Mouse (Mus musculus): ENCODE data around the gene Rprd1b.

Gene Rprd1b

DNA sequence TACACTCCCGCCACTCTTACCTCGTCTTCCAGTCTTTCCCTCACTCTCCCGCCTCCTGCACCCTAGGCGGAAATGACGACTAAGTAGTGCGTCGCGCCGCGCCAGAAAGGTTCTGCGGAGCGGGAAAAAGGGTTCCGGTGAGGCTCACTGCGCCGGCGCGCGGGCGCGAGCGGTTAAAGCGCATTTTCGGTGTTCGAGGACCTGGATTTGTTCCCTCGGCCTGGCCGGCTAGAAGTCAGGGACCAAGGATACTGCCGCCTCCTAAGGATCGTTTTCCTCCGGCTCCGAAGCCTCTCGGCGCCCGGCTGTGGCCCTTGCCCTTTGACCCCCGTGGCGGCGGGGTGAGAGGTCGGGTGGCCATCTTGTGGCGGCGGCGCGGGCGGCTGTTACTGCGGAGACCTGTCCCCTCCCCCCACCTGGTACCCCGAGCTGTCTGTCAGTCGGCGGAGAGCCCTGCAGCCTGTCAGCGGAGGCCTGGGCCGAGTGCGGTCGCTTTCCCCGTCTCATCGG is at the start of gene Rprd1b, which contains the start of gene Tti1:
Rprd1b (plus strand) TSS at position 144 of the 510 bp plus-strand sequence.
Tti1 (minus strand) TSS at position 80 of the 510 bp plus-strand sequence.
- peak; percentile 97 for DNase-seq

DNA sequence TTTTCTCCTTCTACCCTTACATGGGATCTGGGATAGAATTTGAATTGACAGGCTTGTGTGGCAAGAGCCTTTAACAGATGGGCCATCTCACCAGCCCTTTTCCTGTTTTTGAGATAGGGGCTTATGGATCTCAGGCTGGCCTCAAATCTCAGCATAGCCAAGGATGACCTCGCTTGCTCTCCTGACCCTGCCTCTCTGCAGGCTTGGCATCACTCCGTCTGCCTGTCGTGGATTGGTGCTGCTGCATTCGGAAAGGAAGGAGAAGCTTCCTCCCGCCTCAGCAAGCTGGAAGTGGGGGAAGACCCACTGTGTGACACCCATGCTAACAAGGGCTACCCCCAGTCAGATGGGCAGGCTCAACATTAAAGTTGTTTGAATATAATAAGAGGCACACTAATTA is 49.1 kb upstream of the Rprd1b start:
- DNase-seq: no peak

DNA sequence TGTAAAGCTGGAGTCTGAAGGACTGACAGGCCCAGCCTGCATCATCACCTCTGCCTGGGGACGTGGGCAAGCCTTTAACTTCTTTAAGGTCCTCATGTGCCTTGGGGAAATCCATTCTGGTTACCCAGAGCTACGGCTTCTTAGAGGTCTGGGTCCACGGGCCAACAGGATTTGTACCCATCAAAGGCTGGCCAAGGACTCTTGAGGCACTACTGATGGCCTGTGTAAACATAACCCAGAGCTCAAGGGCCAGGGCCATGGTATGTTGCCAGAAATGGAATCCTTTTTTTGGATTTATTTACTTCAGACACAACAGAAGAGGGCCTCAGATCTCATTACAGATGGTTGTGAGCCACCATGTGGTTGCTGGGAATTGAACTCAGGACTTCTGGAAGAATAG is 45.6 kb upstream of the Rprd1b start:
- DNase-seq: no peak

DNA sequence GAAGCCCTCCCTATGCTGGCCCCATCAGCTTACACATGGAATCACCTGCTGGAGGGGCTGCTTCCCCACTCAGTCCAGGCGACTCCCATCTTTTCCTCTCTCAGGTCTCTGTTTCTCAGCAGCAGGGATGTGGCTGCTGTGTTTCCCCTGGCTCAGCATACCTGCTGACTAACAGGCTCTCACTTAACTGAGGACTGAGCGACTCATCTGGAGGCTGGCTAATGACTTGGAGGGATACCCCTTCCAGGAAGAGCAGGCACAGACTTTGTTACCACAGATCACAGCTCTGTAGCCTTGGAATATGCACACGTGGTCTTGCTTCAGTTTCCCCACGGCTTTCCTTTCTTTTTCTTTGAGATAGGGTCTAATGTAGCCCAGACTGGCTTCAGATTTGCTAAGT is 45.0 kb upstream of the Rprd1b start:
- no peak for DNase-seq

DNA sequence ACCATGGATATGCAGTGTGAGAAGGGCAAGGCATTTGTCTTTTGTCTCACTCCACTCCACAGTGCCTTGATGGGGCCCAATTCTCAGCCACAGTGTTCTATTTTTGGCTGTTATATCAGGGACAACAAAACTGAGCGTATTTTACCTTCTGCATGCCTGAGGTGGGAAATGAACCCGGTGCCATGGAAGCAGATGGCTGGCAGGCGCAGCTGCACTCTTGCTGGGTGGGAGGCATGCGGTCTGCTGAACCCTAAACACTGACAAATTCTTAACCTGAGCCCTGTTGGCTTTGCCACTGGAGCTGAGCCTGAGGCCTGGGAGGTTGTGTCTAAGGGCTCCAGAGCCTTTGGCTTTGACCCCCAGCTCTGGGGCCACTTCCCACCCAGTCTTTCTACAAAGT is 42.7 kb upstream of the Rprd1b start:
- DNase-seq: no peak

DNA sequence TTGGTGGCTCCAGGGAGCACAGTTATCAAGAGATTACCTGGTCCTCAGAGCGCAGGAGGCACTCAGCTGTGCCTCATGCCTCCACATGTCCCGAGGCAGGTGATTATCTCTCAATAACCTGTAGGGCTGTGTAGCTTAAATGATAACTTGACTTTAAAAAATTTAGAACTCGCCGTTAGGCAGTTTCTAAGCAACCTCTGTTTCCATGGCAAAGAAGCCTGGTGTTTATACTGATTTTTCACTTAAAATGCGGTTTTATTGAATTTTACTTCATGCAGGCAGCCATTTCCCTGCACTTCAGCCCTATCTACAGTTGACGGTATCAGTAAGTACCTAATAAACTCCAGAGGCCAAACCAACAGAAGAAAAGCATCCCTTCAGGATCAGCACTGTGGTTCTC is 42.1 kb upstream of the Rprd1b start:
- no peak for DNase-seq

DNA sequence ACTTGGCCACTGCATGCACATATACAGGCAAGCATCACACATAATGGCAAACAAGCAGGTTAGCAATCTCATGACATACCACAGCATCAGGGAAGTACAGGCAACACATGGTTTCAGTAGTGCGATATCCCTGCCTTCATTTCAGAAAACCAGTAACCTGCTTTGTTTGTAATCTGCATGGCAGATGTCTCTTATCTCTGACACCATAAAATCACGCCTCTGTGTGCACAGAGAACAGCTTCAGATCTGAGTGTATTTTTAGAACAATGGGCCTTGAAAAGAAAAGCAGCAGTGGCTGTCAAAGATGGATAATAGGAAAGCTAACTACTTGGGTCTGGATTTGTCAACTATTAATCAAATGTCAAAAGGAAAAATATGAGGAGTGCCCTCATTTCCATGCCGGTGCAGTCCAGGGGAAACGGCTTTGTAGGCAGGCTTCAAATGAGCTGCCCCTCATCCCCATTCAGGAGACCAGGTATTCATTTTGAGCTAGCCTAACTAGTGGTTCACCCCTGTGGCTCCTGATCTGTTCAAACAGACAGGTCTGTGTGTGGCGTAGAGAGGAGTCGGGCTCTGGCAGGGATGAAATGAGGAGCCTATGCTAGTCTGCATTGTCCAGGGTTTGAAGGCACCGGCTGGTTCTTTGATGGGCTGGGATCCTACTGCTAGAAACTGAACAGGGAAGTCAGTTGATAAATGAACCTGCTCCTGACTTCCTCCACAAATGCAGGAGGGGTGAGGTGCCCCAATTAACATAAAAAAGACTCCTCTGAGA is 39.7 kb upstream of the Rprd1b start:
- no peak for DNase-seq

DNA sequence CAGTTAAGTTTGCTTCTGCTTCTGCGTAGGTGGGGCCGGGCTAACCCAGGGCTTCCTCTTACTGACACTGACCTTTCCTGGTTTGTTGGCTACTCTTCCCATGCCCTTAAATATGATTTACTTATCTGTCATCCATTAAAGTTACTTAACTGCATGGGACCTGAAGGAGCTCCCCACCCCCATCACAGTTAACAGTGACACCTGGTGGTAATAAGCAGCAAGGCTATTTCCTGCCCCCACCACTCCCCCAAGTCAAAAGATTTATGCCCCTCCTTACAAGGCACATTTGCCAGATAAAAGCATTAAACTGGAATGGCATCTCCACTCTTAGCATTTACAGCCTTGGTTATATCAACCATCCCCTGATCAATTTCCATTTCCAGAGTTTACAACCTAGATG is 38.4 kb upstream of the Rprd1b start:
- no peak for DNase-seq

DNA sequence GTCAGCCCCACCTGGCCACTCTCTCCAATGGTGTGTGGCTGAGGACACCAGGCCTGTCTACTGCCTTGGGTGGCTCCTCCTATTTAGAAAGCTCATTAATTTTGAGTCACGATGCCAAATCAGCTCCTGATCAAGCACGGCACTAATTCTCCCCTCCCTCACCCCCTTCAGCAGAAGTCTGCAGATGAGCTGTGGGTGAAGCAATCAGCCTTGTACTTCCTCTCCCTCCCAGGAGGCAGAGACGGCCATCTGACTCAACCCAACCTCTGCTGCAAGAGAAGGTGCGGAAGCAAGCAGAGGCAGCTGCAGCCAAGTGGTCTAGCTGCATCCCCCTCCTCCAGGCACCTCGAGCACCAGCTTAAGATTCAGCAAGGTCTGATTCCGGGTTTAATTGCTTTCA is 37.3 kb upstream of the Rprd1b start:
- DNase-seq: no peak

DNA sequence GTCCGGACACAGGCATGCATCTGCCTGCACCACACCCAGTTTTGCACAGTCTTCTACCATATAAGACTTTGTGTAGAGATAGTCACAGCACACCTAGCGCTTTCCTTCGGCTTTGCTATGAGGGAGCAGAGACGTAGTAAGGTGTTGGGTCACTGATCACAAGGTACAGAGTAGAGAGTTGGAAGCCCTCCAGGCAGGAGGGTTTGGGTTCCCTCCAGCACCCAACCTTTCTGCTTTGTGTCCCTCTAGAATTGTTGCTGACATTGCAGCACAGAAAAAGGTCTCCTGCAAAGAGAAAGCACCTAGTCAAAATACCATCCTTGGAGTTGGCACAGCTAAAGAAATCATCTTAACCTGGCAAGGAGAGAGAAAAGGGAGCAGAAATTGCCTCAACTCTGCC is 35.8 kb upstream of the Rprd1b start:
- DNase-seq: peak; percentile 38

DNA sequence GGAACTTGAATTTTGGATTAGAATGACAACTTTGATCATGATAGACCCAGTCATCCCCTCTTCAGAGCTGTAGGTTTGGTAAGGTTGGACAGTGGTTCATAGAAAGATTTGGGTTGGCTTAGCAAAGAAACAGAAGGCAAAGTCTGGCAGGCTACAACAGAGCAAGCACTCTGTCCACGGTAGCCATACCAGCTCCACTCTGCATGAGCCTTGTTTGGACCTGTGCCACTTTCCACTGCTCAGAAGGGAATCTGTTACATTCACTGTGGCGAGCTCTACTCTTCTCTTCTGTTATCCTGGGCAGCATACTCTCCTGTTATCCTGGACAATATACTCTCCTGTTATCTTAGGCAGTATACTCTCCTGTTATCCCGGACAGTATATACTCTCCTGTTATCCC is 29.5 kb upstream of the Rprd1b start:
- DNase-seq: no peak

DNA sequence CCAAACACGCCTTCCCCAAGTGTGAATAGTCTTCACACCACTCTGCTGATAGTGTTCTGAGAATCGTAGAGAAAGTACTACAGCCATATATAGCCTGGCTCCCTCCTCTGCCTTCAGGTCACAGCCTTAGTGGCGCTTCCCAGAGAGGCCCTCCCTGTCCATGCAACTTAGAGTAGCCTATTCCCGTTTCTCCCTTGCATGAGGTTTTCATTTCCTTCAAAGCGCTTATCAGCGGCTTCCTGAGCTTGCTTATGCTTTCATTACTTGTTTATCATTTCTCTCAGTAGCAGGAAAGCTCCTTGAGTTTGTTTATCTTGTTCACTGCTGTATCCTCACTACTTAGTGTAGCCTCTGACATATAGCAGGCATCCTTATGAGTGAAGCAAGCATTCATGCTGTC is 23.7 kb upstream of the Rprd1b start:
- DNase-seq: no peak

DNA sequence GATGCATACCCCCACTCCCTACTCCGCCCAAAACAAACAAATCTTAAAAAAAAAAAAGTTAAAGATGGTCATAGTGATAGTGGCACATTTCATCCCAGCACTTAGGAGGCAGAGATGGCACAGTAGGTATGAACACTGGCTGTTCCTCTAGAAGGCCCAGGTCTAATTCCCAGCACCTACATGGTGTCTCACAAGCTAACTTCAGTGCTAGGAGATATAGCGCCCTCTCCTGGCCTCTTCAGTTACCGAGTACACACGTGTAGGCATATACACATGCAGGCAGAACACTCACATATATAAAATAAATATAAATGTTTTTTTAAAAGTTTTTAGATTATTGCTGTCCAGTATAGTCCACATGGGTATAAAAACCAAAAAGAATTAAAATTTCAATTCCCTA is 22.7 kb upstream of the Rprd1b start:
- DNase-seq: no peak

DNA sequence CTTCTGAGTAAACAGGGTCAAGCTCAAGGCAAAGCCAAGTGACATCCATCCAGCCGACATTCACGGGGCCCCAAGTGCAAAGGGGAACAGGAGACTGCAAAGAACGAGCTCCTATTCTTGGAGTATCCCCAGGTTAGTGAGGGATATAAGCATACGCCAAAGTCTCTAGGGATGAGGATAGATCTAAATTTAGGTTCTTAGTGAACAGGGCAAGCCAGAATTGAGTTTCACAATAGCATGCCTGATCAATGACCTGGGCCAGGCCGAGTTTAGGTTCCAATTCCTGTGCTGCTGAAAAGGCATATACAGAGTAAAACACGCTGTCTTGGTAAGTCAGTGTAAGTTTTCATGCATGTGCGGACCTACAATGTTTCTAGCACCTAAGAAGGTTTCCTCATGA is 18.9 kb upstream of the Rprd1b start:
- DNase-seq: no peak

DNA sequence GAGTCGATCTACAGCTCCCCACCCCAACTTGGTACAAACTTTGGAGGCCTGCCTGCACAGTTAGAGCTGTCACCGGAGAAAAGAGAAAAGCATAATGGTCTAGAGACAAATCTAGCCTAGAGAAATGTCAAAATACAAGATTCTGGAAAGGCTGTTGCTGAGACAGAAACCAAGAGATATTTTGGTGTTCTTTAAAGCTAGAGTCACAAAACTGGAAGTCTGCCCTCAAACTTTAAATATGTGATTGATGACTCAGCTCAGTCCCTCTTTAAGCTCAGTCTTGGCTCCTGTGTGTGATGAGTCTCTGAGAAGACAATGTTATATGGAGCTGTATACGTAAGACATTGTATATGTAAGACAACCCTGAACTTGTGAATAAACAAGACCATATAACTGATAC is 15.7 kb upstream of the Rprd1b start:
- no peak for DNase-seq

DNA sequence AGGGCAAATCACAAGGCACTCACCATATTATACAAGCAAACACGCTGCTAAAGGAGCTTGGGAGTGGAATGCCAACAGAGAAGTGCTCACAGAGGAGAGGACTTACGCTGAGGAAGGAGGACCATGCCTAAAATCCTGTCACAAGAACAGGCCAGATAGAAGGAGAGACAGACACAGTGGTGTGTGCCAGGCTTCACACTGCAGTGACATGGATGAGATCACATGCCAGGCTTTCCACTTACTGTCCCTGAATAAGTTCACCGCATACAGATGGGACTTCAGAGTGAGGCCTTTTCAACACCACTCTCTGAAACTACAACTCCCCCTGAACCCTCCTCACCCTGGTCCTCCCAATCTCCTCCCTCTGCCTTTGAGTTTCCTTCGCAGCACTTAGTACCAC is 11.0 kb upstream of the Rprd1b start:
- no peak for DNase-seq

DNA sequence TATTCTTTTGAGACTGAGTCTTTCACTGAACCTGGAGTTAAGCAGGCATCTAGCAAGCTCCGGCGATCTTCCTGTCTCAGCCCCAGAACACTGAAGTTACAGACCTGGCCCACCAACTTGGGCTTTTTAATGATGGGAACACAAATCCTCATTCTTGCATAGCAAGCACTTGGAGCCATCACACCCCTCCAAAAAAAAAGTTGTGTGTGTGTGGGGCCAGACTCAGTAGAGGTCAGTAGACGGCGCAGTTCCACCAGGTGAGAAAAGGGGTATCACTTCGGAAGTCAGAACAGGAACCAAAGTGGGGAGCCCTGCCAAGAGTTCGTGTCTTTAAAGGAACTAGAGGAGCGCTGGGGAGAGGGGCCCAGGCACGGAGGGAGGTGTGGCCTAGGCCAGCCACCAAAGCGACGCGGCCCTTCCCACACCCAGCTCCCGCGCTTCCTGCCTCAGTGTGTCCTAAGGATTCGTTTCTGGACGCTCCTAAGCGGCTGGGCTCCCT is 393 bp upstream of the Rprd1b start:
- no peak for DNase-seq

DNA sequence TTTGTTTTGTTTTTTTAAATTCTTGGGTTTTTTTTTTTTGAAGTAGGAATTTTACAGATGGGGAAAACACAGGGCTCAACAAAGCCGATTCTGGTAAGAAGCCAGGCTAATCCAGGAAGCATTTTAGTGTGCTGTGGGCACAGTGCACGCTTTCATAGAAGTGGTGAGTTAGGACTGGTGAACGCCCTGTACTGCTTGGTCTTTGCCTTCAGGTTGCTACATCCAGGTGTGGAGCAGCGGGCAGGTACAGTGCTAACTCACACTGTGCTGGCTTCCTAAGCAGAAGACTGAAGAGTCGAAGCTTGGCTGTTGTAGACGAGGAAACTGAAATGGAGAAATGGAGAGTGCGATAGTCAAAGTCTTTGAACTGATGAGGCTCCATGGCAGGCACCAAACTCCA is 1.7 kb downstream of the Rprd1b start:
- DNase-seq: no peak

DNA sequence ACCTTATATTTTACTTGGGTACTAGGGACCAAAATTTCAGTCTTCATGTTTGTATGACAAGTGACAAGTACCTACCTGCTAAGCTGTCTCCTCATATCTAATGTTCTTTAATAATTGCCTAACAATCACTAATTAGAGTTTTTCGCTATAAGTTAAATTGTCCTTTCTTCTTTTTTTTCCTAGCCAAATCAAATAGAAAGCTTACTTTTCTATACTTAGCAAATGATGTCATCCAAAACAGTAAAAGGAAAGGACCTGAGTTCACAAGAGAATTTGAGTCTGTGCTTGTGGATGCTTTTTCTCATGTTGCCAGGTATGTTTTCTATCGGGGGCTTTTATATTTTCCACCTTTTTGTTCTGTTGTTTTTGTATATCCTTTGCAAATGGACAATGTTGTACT is 7.5 kb downstream of the Rprd1b start:
- no peak for DNase-seq

DNA sequence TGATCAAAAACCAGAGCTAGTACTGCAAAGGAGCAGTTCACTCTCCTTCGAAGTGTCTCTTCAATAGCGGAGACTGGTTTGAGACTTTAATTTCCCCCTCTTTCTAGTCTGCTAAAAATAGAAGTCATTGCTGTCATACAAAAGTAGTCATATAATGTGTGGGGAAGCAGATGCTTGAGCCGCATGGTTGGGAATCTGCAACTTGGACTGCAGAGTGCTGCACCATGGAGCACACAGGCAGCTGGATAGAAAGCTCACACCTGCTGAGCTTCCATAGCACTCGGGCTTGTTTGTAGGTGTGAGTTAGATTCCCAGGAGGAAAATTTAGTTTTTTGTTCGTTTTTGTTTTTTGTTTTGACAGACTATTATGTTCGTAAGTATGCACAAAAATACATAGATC is 8.1 kb downstream of the Rprd1b start:
- no peak for DNase-seq

DNA sequence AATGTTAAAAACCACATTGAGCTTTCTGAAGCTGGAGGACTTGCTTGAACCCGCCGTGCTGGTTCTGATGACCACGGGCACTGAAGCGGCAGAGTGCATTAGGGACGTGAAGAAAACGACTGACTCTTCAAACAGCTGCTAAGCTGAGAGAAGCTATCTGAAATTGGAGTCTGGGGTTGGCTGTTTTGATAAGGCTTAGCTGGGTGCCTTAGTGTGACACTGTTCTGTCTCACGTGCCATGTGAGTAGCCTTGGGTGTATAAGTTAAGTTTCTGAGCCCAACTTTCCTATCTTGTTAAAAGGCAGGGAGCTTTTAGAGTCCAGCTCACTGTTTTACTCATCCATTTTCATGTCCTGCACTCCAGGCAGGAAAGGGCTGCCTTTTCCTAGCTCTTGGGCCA is 8.7 kb downstream of the Rprd1b start:
- DNase-seq: no peak

DNA sequence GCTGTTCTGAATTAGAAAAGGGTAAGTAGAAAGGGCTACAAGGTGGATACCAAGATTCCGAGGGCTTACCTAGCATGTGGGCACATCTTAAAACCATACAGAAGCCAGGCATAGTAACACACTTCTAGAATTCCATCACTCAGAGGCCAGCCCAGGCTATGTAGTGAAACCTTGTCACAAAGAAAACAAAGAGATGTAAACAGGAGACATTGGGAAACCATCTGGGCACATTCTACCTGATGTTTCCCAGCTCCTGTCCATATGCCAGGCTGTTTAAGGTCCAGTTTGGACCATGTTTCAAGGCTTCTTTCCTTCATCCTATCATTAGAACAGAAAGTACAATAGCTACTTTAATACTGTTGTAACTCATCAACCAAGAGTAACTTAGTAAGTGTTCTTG is 9.3 kb downstream of the Rprd1b start:
- DNase-seq: no peak

DNA sequence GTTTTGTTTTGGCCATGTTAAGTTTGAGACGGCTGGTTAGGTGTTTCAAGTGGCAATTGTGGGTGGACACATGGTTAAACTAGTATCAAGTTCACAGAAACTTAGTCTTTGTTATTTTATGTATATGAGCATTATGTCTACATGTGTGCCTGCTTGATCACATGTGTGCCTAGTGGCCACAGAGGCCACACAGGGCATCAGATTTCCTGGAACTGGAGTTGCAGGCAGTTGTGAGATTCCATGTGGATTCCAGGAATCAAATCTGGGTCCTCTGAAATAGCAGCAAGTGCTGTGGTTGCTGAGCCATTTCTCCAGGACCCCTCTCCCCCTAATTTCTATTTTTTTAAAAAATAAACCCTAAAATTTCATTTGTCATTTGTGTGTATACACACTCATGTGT is 11.4 kb downstream of the Rprd1b start:
- no peak for DNase-seq

DNA sequence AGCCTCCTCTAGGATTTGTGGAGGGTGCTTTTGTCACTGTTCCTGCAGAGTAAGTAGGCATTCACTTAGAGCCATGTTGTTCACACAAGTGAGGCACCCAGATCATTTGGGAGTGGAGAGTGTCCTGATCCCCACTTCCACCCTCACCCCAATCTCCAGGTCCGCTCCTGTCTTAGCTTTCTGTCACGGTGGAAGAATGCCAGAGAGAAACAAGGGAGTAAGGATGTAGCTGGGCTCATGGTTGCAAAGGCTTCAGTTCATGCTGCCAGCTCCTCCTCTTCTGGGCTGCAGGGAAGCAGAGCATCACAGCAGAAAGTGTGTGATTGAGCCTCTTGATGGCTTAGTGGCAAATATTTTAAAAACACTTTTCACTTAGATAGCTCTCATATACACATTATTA is 12.1 kb downstream of the Rprd1b start:
- no peak for DNase-seq

DNA sequence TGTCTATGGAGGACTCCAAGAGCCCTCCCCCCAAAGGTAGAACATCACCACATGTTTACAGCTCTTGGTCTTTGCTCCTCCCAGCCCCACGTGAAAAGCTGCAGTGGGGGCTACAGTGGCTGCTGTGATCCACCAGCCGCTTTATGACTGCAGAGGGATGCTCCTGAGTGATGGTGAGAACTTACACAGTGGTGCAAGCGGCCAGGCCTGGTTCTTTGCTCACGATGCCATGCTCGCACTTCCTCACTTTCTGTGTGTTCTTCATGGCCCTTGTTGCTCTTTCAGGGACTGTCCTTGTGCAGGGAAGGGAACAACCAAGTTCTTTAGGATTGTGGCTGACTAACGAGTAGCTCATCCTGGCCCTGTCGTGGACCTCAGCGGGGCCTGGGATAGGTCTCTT is 15.2 kb downstream of the Rprd1b start:
- no peak for DNase-seq

Measured in kidney, adult 18-20 months (tissue).